Mouse (Mus musculus) right cerebral cortex, postnatal 25 days (tissue): ENCODE data around the gene Tmem114.
A peak's percentile ranks its signal among the peaks of the same experiment; 100 is the strongest.

Source experiments
- DNase-seq: peaks from one replicate; pipeline ENCODE4 v3.0.0; 2022

Tmem114 gene

DNA sequence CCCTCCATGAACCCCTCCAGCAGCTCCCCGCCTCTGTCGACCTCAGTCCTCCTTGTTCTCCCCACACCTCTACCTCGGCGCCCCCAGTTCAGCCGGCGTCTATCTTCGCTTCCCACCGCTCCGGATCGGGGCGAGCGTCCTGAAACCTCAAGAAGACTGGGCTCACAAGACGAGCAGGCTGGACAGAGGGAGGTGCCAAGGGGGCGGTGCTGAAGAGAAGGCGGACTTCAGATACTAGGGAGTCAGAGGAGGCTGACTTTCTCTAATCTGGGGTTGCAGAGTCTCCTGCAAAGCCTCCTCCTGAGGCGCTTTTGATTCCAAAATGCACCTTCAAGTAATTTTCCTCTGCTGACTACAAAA is at the start of gene Tmem114:
Gene Tmem114 (minus strand): TSS at position 166 of the 360 bp plus-strand sequence.
- no peak for DNase-seq

DNA sequence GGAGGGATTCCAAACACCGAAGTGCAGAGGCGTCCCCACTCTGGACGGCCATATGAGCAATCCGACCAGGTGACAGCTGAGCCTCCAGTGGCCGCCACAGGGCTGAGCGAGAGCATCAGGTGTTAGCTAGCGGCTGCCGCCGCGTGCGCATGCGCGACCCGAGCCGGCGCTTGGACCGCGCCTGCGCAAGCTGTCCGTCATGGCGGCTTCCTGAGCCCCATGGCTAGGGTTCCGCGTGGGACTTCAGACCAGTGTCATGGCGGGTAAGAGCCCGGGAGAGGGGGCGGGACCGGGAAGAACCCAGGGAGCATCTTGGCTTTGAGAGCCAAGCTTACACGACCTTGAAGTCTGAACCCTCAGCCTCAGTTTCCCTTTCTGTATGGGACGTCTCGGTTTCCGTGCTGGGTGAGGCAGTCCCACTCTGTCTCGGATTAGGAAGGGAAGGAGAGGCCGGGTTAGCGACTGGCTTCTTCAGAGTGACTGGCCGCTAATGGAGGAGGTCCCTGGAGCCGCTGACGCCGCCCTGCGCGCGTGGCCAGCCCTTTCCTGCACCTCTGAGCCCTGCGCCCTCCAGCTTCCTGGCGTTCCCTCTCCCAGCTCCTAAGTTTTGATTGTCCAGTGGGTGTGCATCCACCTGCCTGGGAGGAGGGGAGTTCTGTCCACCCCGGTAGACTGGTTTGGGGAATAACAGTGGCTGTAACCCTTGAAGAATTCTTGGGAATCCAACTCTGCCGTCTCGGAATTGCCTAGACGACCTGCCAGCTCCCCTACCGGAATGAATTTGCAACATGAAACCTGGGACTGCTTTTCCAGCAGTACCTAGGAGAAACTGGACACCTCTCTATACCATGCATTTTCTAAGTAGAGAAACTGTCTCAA is 45.9 kb upstream of the Tmem114 start, which contains the start of gene Mettl22:
Gene Mettl22 (plus strand): TSS at position 186 of the 879 bp plus-strand sequence.
- DNase-seq, result peak; percentile 90

DNA sequence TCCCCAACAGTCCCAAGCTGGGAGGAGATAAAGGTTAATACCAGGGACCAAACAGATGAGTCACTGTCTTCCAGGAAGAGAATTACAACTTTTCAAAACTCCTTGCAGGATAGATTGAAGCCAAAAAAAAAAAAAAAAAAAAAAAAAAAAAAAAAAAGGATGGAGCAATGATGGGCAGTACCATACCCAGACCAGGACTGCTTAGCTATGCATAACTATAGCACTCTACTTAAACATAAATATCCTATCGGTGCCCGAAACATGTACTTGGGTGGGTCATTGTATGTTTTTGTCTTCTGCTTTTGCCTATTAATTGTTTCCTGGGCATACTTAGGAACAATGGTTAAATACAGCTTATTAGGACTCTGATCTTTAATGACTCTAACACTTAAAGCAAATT is 45.2 kb upstream of the Tmem114 start:
- no peak for DNase-seq

- DNase-seq, result peak; percentile 18
These were observed 34.2 kb upstream of the Tmem114 start for GRCm38 (mm10) chr16:8459098-8459497.

- DNase-seq, result no peak
These were observed 33.5 kb upstream of the Tmem114 start for GRCm38 (mm10) chr16:8458391-8458790.

DNA sequence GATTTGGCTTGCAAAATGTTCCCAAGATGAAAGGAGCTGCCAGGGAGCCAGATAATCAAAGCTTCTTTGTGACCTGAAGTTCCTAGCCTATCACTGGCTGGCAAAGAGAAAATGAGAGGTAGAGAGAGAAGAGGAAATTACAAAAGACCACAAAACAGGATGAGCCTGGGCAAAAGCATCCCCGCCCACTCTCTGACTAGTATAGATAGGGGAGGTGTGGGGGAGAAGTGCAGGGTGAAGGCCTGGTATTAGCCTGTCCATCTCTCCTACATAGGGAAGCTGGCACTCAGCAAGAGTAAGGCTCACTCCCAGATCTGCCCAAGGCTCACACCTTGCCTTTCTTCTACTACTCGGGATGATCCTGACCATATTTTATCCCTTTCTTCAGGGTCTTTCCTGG is 30.3 kb upstream of the Tmem114 start:
- no peak for DNase-seq

DNA sequence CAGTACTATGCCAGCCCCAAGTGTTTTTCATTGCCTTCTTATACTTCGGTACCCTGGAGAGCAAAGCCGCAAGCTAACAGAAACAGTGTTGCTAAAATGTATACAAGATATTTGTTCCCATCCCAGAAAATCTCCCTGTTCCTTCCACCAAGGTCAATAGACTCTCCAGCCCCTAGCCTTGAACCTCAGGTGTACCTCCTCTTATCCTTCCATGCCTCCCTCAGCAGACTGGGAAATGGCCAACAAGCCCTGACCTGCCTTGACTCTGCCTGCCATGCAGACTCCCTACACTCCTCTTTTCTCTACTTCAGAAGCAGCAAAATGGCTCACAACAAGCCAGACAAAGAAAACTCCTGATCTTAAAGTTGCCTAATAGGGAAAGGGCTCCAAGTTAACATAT is 28.4 kb upstream of the Tmem114 start:
- no peak for DNase-seq

DNA sequence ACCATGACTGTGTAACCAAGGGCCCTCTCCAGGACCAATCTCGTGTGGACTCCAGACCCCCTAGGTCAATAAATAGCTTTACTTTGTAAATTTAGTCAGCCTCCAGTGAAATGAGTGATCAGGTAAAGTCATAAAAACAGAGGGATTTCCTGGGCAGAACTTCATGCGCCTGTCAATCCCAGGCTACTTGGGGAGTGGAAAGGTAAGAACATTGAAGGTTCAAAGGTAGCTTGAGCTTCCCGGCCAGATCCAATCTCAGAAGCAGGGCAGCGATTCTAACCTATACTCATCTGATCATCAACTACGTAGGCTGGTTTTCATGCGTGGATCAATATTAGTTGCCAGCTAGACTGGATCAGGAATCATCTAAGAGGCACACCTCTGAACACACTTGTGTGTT is 21.3 kb upstream of the Tmem114 start:
- DNase-seq, result no peak

- no peak for DNase-seq
These were observed 20.0 kb upstream of the Tmem114 start for GRCm38 (mm10) chr16:8444911-8445310.

GRCm38 (mm10) chr16:8432616-8433015 is 7.7 kb upstream of the Tmem114 start:
- DNase-seq, result no peak

DNA sequence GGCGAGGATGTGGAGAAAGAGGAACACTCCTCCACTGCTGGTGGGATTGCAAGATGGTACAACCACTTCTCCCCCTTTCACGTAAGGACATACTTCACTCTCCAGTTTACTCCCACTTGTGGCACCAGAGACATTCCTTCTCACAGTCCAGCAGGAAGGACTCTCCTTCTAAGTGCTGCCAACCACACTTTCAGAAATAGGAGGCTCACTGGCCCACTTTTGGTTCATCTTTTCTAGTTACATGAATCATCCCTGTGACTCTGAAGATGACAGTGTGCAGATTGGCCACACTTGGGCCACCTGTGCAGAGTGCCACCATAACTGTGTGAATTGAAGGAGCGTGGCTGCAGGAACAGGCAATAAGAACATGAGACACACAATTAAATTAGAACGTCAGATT is 4.6 kb upstream of the Tmem114 start:
- no peak for DNase-seq

DNA sequence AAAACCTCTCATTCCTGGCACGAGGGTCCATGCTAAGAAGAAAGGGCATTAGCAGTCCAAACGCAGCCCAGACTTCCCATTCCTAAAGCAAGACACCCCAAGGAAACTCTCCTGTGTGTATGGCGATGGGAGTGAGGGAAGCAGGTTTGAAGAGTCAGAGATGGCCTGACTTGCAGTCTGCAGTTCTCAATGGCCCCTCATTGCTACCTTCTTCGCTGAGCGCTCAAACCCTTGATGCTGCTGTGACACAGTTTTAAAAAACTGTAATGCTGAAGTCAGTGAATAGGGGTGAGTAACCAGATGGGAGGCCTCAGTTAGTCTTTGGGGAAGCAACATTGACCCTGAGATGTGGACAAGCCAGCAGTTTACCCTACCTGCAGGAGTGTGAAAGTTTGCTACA is 800 bp upstream of the Tmem114 start:
- DNase-seq, result no peak

GRCm38 (mm10) chr16:8424161-8424970 is 570 bp downstream of the Tmem114 start:
- DNase-seq, result peak; percentile 77

DNA sequence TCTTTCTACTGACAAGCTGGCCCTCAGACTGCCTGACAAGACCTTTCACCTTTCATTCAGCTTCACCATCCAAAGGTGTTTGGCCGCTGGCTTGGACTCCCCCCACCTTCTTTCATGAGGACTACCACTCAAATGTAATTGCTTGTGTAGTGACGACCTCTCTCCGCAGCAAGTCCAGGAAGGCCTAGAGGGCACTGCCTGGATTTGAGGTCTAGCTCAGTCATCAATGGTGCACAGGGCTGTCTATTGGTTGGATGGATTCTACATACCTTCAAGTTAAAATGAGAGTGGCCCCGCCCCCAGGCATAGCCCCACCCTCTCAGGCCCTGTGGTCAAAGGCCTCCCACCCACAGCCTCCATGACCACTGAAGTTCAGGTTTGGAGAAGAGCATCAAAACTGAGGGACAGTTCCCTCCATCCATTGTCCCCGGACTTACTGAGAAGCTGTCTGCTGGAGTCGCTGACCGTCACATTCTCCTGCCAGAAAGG is 1.3 kb downstream of the Tmem114 start:
- DNase-seq, result no peak

- no peak for DNase-seq
These were observed 4.1 kb downstream of the Tmem114 start for GRCm38 (mm10) chr16:8420842-8421241.

- DNase-seq, result no peak
These were observed 4.6 kb downstream of the Tmem114 start for GRCm38 (mm10) chr16:8420381-8420780.

DNA sequence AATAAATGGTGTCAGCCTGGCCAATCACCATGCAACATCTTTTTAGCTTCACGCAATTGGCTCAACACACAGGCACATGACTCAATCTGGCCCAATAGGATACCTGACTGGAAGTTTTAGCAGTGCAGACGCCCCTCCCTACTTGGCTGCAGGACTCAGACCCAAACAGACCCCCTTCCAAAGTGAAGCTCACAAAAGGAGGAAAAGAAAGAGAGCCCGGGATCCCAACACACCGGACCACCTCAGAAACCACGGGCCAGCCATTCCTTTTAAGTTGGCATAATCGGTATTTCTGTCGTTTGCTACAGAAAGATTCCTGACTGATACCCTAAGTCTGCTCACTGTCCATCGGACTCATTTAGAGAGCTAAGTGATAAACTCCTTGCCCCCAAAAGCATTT is 5.3 kb downstream of the Tmem114 start:
- DNase-seq, result no peak

GRCm38 (mm10) chr16:8418126-8418525 is 6.8 kb downstream of the Tmem114 start:
- no peak for DNase-seq

DNA sequence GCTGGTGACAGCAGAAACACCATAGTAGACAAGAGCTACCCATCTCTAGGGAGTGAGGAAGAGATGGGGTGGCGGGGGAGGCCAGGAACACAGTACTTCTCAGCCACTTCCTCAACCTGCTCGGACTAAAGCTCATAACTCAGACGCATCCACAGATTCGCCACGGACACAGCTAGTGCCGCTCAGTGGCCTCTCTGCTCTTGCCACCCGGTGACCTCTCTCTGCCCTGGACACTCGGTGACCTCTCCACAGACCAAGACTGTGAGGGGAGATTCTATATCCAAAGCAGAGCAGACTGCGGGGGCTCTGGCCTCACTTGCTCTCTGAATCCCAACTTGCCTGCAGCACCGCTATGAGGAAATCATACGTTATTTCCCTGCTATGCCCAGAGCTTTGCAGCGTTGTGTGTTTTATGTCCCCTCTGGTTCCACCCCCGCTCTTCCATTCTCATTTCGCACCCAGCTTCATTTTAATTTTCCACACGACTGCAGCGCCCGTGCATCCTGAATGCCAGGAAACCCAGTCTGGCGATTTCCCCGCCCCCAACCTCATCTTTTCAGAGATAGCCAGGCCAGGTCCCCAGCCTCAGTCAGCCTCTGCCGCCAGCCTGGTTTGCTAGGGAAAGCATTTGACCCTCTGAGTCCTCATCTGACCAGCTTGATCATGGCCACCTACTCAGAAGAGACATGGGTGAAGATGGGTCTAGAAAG is 7.8 kb downstream of the Tmem114 start:
- no peak for DNase-seq

DNA sequence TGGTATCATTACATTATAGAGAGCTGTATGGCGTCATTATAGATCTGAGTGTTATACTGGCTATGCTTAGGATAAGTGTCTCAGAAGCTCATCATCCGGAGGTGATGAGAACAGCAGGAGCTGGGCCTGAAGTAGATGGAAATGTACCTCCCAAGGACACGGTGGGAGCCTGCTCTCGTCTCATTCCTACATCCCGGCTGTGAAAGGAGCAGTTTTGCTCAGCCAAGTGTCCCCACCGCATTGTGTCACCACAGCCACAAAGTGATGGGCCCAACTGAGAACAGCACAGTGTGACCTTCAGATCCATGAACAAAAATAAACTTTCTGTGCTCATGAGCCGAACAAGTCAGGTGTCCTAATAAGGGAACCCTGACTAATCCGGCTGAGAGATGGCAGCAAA is 8.9 kb downstream of the Tmem114 start:
- DNase-seq, result no peak

GRCm38 (mm10) chr16:8413441-8413840 is 11.5 kb downstream of the Tmem114 start:
- DNase-seq, result no peak

- DNase-seq, result no peak
These were observed 12.7 kb downstream of the Tmem114 start for GRCm38 (mm10) chr16:8412213-8412612.

- DNase-seq, result no peak
These were observed 15.7 kb downstream of the Tmem114 start for GRCm38 (mm10) chr16:8409197-8409596.
